Mouse (Mus musculus) Muller cell, postnatal 12 days (primary cell): ENCODE data around the gene Olig1.
A peak's percentile ranks its signal among the peaks of the same experiment; 100 is the strongest.
"Not testable (repeated sequence)": the region's sequence is repeated elsewhere in the genome, so short reads cannot be mapped to it uniquely, and the experiment has no call there.

Source experiments
- DNase-seq: peaks from one replicate; pipeline ENCODE4 v3.0.0-alpha.2; 2015; ENCODE audit errors: inconsistent ontology term

The Olig1 gene

DNA sequence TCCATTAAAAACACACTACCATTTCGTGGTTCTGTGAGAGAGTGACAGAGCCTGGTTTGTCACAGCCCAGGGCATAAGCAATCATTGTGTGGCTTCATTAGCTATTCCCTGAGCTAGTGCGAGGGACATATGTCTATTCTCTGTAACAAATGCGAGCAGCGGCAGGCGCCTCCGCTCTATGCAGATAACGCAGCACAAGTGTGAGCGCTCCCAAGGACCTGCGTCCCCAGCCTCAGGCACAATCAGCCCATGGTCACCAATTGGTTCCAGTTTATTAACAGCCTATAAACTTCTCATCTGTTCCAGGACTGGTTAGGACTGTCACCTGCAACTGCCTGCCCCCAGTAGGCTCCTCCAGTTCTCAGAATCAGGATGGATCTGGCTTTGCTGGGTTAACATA is 23.3 kb upstream of the Olig1 start:
- DNase-seq: no peak

DNA sequence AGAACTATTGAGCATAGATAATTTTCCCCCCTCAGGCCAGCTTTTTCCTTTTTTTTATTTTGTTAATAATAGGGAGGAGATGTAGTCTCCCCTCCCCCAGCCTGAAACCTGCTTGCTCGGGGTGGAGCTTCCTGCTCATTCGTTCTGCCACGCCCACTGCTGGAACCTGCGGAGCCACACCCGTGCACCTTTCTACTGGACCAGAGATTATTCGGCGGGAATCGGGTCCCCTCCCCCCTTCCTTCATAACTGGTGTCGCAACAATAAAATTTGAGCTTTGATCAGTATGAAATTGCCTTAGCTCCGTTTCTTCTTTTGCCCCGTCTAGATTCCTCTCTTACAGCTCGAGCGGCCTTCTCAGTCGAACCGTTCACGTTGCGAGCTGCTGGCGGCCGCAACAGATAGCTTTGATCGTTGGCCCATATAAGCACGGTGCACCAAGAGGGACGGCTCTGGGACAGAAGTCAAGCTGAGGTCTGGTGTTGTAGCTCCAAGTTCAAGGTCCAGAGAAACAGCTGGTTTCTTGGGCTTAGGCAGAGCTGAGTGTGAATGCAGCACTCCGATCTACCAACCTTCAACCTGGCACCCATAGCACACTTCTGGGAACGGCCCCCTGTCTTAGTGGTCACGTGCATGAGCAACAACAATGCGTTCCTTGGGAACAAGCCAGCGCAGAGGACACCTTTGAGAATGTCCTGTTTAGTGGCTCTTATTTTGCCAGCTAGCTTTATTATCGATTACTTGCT is 14.0 kb upstream of the Olig1 start:
- DNase-seq: not testable (repeated sequence)

DNA sequence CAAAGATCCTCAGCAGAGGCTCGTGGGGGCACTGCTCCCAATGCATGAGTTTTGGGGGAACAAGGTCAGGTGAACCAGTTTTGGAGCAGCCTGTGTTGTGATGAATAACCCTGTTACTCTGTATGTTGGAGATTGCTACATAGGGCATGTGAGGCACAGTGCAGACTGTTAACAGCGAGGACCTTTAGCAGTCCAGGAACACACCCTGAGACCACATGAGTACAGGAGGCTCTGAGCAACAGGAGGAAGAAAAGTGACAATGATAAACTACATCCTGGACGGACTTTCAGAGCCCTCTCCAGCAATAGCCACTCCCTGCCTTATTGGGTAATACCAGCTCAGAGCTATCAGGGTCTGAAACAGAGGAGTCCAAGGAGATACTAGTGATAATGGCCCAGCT is 10.6 kb upstream of the Olig1 start:
- DNase-seq: no peak

DNA sequence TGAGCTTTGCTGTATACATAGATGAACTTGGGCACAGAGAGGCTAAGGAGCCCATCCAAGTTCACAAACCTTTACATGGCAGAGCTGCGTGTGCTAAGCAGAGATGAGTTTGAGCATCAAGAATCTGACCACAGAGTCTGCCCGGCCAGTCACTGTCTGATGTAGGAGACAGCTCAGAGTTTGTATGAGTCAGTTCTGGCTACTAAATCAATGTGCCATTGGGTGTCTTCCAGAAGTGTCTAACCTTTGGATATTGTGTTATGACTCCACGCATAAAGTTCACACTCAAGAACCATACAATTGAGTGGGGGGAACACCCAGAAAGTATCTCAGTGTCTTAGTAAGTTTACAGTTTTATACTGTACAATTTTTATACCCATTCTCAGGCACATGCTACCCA is 8.7 kb upstream of the Olig1 start:
- DNase-seq: no peak

DNA sequence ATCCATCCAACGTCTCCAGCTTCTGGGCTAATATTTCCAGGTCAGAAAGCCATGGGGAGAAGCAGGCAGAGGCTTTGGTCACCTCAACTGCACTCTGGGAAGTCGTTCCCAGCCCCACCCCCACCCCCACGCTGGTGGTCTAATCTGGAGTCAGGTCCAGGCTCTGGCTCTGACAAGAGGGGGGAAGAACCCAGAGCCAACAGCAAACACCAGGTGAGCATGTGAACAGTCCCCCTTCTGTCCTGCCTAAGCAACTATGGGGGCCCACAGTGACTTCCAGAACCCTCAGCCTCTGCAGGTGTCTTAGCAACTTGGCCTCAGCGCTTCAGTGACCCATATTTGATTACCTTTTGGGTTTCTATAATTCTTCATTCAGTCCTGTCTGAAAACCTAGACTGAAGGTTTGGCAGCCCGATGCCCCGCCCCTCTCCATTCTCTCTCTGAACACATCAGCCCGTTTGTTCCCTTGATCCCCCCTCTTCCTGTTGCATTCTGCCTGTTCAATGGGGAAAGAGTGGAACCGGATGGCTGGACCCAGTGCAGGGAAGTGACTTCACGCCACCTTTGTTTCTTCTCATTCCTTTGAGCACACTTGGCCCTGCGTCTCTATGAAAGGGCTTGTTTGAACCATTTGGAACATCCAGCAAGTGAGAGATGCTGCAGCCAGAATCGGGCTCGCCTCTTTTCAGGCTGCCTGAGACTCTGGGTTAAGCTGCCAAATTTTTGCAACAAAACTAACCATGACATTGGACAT is 6.9 kb upstream of the Olig1 start:
- DNase-seq: peak; percentile 83

DNA sequence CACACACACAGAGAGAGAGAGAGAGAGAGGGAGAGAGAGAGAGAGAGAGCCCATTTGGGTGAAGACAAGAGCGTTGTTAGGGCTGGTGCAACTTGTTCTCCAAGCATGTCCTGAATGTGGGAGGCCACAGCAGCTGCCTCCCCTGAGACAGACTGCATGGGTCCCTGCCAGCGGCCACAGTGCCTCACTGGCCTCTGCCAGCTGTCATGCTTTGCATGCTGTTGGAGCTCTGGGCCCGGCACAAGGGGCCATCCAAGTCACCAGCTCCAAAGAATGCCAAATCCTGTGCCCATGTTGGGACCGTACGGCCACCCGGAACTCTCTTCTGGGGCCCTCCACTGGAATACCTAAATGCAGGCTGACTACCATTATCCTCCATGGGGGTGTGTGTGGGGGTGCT is 3.6 kb upstream of the Olig1 start:
- no peak for DNase-seq

DNA sequence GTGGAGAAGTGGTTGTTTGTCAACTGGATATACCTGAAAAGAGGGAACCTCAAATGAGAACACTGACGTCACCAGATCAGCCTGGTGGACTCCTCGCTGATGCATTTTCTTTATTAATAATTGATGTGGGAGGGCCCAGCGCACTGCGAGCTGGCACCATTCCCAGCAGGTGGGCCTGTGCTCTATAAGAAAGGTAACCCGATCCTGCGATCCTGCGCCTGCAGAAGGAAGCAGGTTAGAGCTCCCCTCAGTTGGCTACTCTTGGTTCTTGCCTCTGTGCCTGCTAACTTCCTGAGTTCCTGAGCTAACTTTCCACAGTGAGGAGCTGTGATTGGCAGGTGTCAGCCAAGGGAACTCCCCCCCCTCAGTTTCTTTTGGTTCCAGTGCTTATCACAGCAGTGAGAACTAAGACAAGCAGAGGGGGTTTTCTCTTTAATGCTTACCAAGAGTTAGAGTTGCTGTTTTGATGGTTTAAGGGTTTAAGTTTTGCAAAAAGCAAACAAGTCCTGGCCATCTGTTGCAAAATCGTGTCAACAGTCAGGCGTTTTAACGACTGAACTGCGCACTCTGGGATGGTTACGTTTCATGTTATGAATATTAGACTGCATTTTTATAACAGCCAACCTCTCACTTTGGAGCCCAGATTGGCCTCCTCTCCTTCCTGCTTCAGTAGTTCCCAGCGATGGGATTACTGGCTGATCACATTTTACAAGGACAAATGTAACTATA is 684 bp upstream of the Olig1 start:
- DNase-seq: no peak

DNA sequence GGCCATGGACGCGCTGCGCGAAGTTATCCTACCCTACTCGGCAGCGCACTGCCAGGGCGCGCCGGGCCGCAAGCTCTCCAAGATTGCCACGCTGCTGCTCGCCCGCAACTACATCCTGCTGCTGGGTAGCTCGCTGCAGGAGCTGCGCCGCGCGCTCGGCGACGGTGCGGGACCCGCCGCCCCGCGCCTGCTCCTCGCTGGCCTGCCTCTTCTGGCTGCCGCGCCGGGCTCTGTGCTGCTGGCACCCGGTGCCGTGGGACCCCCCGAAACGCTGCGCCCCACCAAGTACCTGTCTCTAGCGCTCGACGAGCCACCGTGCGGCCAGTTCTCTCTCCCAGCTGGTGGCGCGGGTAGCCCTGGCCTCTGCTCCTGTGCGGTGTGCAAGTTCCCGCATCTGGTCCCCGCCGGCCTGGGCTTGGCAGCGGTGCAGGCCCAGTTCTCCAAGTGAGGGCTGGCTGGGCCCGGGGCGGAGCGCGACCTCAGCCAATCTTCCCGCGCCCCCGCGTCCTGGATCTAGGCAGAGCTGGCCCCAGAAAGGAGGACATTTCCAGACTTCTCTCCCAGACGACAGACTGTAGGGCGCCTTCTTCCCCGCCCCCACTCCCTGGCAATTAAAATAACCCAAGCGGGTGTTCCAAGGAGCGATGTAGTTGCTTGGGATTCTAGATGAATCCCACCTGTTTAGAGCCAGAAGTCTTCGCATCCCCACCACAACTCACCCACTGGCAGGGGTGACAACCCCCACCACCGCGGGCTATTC is 820 bp downstream of the Olig1 start:
- peak; percentile 52 for DNase-seq

DNA sequence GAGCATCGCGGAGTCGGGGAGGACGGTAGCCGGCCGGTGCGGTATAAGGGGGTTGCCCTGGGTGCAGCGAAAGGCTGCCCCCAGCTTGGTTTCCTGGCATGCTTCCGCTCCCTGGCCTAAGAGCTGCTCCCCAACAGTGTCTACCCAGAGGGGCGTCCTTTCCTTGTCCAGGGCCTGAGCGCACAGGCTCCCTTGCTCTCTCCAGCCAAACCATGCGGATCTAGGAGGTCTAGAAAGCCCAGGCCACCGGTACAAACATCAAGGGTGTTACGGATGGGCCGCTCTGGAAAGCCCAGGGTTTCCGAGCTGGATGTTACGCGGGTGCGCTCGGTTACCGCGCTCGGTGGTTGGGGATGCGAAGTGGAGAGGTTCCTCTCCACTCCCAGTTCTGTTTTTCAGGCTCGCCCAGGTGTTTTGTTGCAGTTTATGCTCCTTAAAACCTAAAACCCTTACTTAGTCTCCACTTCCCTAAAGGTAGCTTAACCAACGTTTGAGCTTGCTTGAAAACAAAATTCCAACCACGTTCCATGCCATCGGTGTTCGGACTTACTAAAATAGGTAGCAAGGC is 1.5 kb downstream of the Olig1 start:
- no peak for DNase-seq

DNA sequence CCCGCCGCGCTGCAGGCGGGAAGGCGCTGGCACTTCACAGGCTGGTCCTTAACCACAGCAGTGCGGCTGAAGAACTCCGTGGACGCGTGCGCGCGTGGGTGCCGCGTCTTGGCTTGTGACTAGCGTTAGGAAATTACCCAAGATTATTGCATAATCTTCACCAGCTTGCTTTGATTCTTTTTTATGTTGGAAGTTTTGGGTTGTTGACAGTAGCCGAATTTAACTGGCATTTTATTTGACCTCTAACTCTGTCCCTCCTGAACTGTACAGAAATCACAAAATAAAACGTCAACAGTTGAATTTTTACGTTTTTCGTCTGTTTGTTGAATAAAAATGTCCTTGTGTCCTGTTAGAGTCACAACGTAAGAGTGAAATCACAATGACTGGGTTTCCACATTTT is 2.1 kb downstream of the Olig1 start:
- DNase-seq: no peak

DNA sequence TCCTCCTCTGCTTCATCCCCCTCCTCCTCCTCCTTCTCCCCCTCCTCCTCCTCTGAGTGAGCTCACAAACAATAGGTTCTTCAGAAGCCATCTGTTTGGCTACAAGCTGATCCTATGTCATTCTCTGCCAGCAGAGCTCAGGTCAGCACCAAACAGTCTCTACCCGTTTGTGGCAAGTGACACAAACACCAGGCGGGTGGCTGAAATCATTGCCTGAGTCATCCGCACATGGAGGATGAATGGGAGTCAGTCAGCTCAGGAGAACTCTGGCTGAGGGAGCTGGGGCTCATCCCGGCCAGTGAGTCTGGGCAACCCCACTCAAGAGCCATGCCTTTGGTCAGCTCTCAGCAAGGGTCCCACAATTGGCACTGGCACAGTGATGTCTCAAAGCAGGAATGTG is 10.9 kb downstream of the Olig1 start:
- peak; percentile 90 for DNase-seq

DNA sequence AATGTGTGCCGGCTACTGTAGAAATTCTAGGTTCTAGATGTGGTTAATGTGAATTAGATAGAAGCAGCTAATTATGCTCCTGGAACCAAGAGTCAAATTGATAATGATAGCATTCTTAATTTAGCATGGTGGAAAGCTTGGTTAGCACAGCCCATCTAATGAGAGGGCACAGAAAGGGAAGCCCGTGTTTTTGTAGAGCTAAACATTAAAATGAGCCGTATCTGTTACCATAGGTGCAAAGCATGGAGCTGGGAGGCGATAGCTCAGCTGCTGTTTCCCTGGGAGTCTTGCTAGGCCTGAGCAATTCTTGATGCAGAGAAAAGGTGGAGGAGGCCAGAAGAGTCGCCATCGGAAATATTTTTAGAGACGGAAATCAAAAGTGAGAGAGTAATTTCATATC is 22.5 kb downstream of the Olig1 start:
- no peak for DNase-seq

DNA sequence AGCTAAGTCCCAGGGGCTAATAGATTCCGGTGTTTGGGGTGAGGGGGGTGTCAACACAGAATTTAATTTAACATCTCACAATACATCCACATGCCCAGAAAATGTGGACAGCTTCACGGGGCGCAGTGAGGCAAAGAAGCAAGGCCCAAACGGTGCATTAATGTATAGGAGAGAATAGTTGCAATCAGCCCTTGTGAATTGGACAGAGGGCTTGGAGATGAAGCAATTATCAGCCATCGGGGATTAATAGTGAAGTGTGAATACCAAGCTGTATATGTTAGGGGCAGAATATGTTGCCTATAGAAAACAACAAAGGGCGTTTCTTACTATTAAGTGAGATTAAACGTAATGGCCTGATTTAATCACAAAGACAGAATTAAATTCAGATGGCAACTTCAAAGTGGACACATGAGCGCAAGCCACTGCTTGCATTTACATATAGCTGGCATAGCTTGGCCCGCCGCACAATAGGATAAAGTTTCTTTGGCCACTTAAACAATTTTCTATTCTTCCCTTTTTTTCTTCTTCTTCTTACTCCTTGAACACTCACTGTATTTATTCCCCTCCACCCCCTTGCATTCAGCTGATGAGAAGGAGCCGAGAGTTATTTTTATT is 23.3 kb downstream of the Olig1 start:
- DNase-seq: no peak

DNA sequence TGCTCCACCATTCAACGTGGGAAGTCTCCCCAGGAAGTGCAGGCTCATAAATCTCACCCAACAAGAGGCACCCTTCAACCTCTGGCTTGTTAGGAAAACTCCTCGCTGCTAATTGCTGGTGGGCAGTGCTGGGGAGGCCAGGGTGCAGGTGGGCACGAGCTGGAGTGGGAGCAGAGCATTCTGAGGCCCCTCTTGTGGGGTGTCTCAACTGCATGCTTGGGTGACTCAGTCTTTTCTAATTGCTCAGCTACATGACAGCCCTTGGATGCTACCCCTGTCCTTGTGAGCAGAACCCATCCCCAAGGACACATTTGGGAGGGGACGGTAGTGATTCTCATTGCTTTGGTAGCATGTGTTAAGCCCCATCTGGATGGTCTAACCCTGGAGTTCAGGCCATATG is 28.2 kb downstream of the Olig1 start:
- no peak for DNase-seq

DNA sequence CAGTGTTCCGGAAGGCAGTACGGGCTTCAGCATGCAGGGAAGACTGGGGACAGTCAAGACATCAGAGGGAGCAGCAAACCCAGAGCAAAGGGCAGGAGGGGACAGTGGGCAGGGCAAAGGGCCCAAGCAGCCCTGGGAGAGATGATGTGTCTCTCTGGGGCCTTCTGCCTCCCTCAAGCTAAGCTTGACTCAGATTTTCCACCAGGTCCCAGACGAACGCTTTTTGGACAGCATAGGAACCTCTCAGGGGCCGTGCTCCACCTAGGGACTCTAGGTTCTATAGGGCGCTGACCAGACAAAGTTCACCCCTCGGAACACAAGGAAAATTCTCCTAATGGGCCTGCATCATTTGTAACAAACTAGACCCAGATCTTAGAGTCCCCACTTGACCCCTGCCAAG is 29.8 kb downstream of the Olig1 start:
- DNase-seq: no peak

DNA sequence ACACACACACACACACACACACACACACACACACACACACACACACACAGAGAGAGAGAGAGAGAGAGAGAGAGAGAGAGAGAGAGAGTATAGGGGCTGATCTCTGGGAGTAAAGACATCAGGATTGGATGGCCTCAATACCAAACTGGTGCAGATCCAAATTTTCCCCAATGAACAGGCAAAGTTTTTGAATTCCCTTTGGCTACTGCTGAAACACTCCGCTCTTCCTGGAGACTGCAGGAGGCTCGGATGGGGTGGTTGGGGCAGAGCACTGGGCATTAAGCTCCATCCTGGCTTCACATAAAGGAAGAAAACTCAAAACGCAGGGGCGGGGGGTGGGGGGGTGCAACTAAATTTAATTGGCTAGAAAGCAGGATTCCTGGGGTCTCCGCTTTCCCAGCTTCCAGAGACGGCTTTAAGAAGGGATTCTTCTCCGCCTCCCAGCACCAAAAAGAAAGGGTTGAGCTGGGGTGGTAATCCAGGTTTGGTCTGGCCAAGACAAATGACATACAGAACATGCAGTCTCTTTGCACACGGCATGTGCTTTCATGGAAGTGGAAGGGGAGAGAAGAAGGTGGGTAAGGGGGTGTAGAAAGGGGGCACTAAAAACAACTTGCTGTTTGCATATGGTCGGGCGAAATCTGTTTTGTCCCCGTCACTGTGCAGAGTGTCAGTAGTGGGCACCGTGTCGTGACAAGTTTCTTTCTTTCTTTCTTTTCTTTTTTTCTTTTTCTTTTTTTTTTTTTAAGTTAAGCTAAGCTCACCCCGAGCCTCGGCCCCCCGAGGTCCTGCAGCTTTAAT is 31.3 kb downstream of the Olig1 start:
- peak; percentile 4 for DNase-seq

DNA sequence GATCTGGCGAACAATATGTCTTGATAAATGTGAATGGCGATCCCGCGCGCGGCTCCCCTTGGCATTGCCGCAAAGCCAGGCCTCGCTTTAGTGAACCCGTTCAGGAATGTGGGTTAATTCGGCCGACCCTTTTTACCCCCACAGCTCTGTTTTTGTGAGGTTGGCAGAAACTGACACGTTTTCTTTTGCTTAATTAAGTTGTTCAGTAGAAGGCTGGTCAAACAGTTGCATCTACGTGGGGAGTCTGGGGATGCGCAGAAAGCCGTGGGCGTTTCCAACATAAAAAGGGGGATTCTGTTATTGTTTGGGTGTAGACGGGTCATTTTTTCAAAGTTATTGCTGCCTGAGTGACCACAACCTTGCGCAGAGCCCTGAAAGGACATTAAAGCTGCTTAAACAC is 31.9 kb downstream of the Olig1 start:
- DNase-seq: peak; percentile 25

DNA sequence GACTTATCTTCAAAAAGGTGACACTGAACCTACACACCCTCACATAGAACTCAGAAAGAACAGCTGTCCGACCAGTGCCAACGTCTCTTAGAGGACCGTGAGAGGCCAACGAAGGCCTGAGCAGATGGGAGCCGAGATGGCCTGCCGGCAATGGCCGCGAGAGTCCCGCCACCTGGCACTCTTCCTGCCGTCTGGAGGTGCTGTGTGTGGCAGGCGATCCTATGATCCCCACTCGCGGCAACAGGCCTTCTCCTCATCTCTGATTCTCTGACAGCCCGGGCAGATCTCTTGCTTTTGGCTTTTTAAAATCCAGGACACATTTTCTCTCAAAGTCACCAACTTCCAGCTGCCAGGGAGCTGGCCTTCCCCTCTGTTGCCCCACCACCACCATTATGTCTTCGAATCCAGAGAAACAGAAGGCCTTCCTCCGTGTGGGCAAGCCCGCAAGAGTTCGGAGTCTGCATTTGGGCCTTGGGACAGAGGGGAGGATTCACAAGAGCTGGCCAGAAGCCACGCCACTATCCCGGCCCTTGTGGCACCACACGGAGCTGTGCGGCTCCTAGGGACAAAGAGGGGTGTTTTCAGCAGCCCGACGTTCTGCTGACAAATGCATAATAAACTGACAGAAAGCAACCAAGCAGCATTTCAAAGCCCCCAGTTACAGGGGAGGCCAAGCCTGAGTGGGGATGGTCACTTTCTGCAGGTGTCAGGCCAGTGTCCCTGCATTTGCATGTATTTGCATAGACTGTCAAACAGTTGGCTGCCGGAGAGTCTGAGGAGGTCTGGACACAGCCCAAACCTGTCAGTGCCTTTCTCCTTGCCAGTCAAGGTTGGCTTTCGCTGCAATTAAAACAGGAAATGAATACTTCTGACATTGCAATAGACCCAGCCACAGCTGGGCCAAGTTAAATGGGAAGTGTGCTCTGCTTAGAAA is 34.5 kb downstream of the Olig1 start:
- peak; percentile 29 for DNase-seq

DNA sequence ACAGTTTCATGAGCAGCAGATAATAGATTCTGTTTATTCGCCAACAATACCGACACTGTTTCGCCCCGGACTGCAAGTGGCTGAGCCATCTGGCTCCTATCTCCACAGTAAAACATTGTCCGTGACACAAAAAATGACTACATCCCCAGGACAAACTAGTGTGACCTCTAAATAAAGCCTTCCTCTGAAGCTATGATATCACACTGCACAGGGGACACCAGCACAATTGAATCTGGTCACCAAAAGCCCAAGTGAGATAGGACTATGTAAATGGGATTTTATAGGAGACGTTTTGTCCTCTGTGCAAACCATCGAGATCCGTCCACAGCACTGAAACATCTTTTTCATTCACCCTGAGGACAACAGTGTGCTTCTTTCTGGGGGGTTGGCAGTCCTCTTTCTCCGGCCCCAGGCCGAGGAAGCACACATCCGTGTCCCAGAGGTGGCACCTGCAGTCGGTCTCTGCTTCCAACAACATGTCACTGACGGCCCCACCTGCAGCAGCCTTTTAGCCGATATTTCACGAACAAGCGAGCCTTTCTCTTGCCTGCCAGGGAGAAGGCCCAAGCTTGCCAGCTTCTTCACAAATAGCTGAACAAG is 36.0 kb downstream of the Olig1 start:
- DNase-seq: no peak
